Mouse (Mus musculus) liver, adult 2 months (tissue): Measurements from ENCODE around the gene Asprv1. TPM values are rescaled to one million over a fixed set of nuclear protein-coding genes. Genes with fewer than 3 reads are reported as not detected.

Experiments used
- DNase-seq: peaks from one replicate; pipeline ENCODE4 v3.0.0-alpha.2; 2011; ENCODE audit warnings: low read depth, low spot score; ENCODE audit errors: extremely low read depth
- H3K27ac ChIP-seq: fragments of 200-500 bp; replicated peaks from 2 replicates; pipeline ENCODE4 v1.5.1; 2012; ENCODE audit warnings: low read depth, mild to moderate bottlenecking, control low read depth, inconsistent platforms, low read length; ENCODE audit not compliant: insufficient read depth
- H3K27me3 ChIP-seq: fragments of 200-500 bp; 2 replicates; pipeline ENCODE4 v1.6.1; 2012; ENCODE audit warnings: mild to moderate bottlenecking, moderate library complexity, low read length, inconsistent platforms; ENCODE audit not compliant: control insufficient read depth, insufficient read depth
- H3K36me3 ChIP-seq: fragments of 200-500 bp; 2 replicates; pipeline ENCODE4 v1.6.1; 2012; ENCODE audit warnings: low read length, inconsistent platforms; ENCODE audit not compliant: control insufficient read depth, insufficient read depth
- H3K4me1 ChIP-seq: fragments of 200-500 bp; 2 replicates; pipeline ENCODE4 v1.6.1; 2011; ENCODE audit warnings: low read length; ENCODE audit not compliant: control insufficient read depth, insufficient read depth
- H3K4me3 ChIP-seq: fragments of 200-500 bp; 2 replicates; pipeline ENCODE4 v1.5.1; 2011; ENCODE audit warnings: low read depth, mild to moderate bottlenecking, control low read depth, low read length, moderate library complexity; ENCODE audit not compliant: insufficient read depth
- H3K79me2 ChIP-seq: fragments of 200-500 bp; 2 replicates; pipeline ENCODE4 v1.6.1; 2012; ENCODE audit warnings: inconsistent platforms, mild to moderate bottlenecking, low read length, moderate library complexity; ENCODE audit not compliant: control insufficient read depth, insufficient read depth
- H3K9ac ChIP-seq: fragments of 200-500 bp; 2 replicates; pipeline ENCODE4 v1.6.1; 2012; ENCODE audit warnings: low read depth, mild to moderate bottlenecking, control low read depth, inconsistent platforms, low read length
- CTCF ChIP-seq: fragments of 200-500 bp; IDR thresholded peaks from 2 replicates; pipeline ENCODE4 v1.5.1; 2011; ENCODE audit warnings: low read depth, low read length, control low read depth
- POLR2A ChIP-seq: fragments of 200-500 bp; IDR thresholded peaks from 2 replicates; pipeline ENCODE4 v1.6.1; 2011; ENCODE audit warnings: low read length, control low read depth; ENCODE audit not compliant: insufficient read depth; ENCODE audit errors: extremely low read depth
- WGBS: fragments of 180-500 bp; shearing (Covaris S2); methylation state at CpG from one replicate; pipeline ENCODE4 v1.1.7; 2018; 5-methylcytosine and 5-hydroxymethylcytosine counted together
- polyA plus RNA-seq: library from polyadenylated mRNA; depleted of rRNA; stranded (reverse); fragments of >200 nt; gene quantifications from 2 replicates; pipeline ENCODE4 v1.2.3, GENCODE M21; 2012; rRNA removed
- total RNA-seq: library from RNA; depleted of rRNA; stranded (reverse); fragments of >200 nt; gene quantifications from 2 replicates; pipeline ENCODE4 v1.2.3, GENCODE M21; 2014; rRNA removed

Gene Asprv1
- total and polyA plus RNA-seq, 2 experiments, result 0.10 TPM; not detected in 1

DNA sequence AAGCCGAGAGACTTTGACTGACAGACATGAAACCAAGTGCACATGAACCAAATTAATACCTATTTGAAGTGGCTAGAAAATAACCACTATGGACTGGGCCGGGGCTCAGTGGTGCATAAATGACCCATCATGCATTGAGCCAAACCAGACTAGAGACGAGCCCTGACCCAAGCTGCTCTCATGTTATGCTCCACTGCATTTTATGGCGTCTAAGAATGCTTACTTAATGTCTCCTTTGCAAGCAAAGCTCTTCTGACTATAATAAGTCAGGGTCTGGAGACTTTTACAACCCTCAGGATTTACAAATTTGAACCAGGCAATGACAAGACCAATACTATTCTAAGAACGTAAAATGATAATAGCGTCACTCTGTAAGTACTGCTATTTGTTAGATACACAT, 50.4 kb downstream of the Asprv1 start:
- WGBS, result 93% methylated on average over 6 of the region's 6 CpGs
- Histone ChIP-seq H3K79me2 (no peaks in the 10 kb centered on the region; the same call in 1 of the 2 replicates), H3K27ac (no peak overlapping the region), H3K9ac (no peak overlapping the region), H3K36me3 (peaks cover 50% of the 10 kb centered on the region), H3K4me3 (no peak overlapping the region), H3K27me3 (no peaks in the 10 kb centered on the region), H3K4me1 (peaks cover 1% of the 10 kb centered on the region; the same call in 1 of the 2 replicates)
- TF ChIP-seq POLR2A (no peak), CTCF (no peak)
- no peak for DNase-seq

Other genes starting within 250 kb of the Asprv1 start
- gene Pcyox1, start 231.0 kb upstream of the Asprv1 start, total RNA-seq, result 96.5 and 102 TPM in 2 replicates
- gene Pcyox1, start 231.0 kb upstream of the Asprv1 start, polyA plus RNA-seq, result 60.4 and 74.6 TPM in 2 replicates
- gene Tia1, start 223.9 kb upstream of the Asprv1 start, total RNA-seq, result 10.9 and 13.6 TPM in 2 replicates
- 2.7 and 4.0 TPM in 2 replicates for gene Tia1, start 223.9 kb upstream of the Asprv1 start, polyA plus RNA-seq
- 0.83 TPM in 1 of 2 replicates, not detected in the other for gene Gm44790, start 201.5 kb upstream of the Asprv1 start, total RNA-seq
- gene Gm44790, start 201.5 kb upstream of the Asprv1 start, polyA plus RNA-seq, result 1.5 and 4.0 TPM in 2 replicates
- gene C87436, start 189.8 kb upstream of the Asprv1 start, total RNA-seq, result 10.1 and 10.2 TPM in 2 replicates
- gene C87436, start 189.8 kb upstream of the Asprv1 start, polyA plus RNA-seq, result 7.6 and 7.8 TPM in 2 replicates
- 38.2 and 59.7 TPM in 2 replicates for gene Pcbp1, start 101.8 kb upstream of the Asprv1 start, total RNA-seq
- gene Pcbp1, start 101.8 kb upstream of the Asprv1 start, polyA plus RNA-seq, result 119 and 138 TPM in 2 replicates
- 2.0 and 2.6 TPM in 2 replicates for gene Mxd1, start 41.0 kb downstream of the Asprv1 start, total RNA-seq
- 2.7 and 2.8 TPM in 2 replicates for gene Mxd1, start 41.0 kb downstream of the Asprv1 start, polyA plus RNA-seq
- gene Snrnp27, start 56.4 kb downstream of the Asprv1 start, total RNA-seq, result 14.3 and 18.7 TPM in 2 replicates
- 6.6 and 8.6 TPM in 2 replicates for gene Snrnp27, start 56.4 kb downstream of the Asprv1 start, polyA plus RNA-seq
- 6.4 and 8.3 TPM in 2 replicates for gene Gmcl1, start 105.2 kb downstream of the Asprv1 start, total RNA-seq
- gene Gmcl1, start 105.2 kb downstream of the Asprv1 start, polyA plus RNA-seq, result 3.4 and 4.0 TPM in 2 replicates
- gene Anxa4, start 165.4 kb downstream of the Asprv1 start, total RNA-seq, result 49.1 and 57.6 TPM in 2 replicates
- gene Anxa4, start 165.4 kb downstream of the Asprv1 start, polyA plus RNA-seq, result 31.2 and 31.7 TPM in 2 replicates
- 2.6 and 5.8 TPM in 2 replicates for gene Aak1, start 221.4 kb downstream of the Asprv1 start, total RNA-seq
- 5.2 and 7.2 TPM in 2 replicates for gene Aak1, start 221.4 kb downstream of the Asprv1 start, polyA plus RNA-seq